Mouse (Mus musculus) kidney, embryonic 15.5 days (tissue): ENCODE measurements around the gene Cdh4. TPM values are rescaled to one million over a fixed set of nuclear protein-coding genes. Genes with fewer than 3 reads are reported as not detected.
A peak's percentile ranks its signal among the peaks of the same experiment; 100 is the strongest.

Experiments
- ATAC-seq: fragments of 200-750 bp; cut with Nextera tagmentation; replicated peaks from 2 replicates; pipeline ENCODE4 v1.8.0; 2017; ENCODE audit warnings: moderate TSS enrichment; ENCODE audit not compliant: low FRiP score
- H3K27ac ChIP-seq: fragments of 300-500 bp; sonication (generic); 2 replicates; pipeline ENCODE4 v1.5.1; 2015; ENCODE audit warnings: mild to moderate bottlenecking, inconsistent platforms
- H3K27me3 ChIP-seq: fragments of 300-500 bp; sonication (generic); 2 replicates; pipeline ENCODE4 v1.6.1; 2015; ENCODE audit warnings: inconsistent platforms
- H3K36me3 ChIP-seq: fragments of 300-500 bp; sonication (generic); 2 replicates; pipeline ENCODE4 v1.6.1; 2015; ENCODE audit warnings: inconsistent platforms
- H3K4me1 ChIP-seq: fragments of 300-500 bp; sonication (generic); 2 replicates; pipeline ENCODE4 v1.6.1; 2015; ENCODE audit warnings: inconsistent platforms
- H3K4me2 ChIP-seq: fragments of 300-500 bp; sonication (generic); 2 replicates; pipeline ENCODE4 v1.6.1; 2015; ENCODE audit warnings: moderate library complexity, mild to moderate bottlenecking, inconsistent platforms
- H3K4me3 ChIP-seq: fragments of 300-500 bp; sonication (generic); replicated peaks from 2 replicates; pipeline ENCODE4 v1.5.1; 2015; ENCODE audit warnings: mild to moderate bottlenecking, inconsistent platforms
- H3K9ac ChIP-seq: fragments of 300-500 bp; sonication (generic); 2 replicates; pipeline ENCODE4 v1.6.1; 2015; ENCODE audit warnings: mild to moderate bottlenecking, inconsistent platforms
- H3K9me3 ChIP-seq: fragments of 300-500 bp; sonication (generic); replicated peaks from 2 replicates; pipeline ENCODE4 v1.6.1; 2016; ENCODE audit warnings: inconsistent platforms
- WGBS: fragments of 180-500 bp; shearing (Covaris S2); methylation state at CpG from one replicate; pipeline ENCODE4 v1.1.7; 2015; ENCODE audit warnings: mixed read lengths; 5-methylcytosine and 5-hydroxymethylcytosine counted together
- polyA plus RNA-seq: library from polyadenylated mRNA; unstranded; fragments of >200 nt; fragmentation: Nextera tagmentation; extraction: Ambion mirVana; gene quantifications from 2 replicates; pipeline ENCODE4 v1.2.1, GENCODE M21; 2015

Cdh4 gene
- polyA plus RNA-seq, 1 experiment from 2014 or later = 23.2 TPM

GRCm38 (mm10) chr2:179723401-179723800 lies 281.2 kb downstream of the Cdh4 start:
- no peak overlapping the region for H3K9ac ChIP-seq
- no peak overlapping the region for H3K27ac ChIP-seq
- no peaks in the 10 kb centered on the region for H3K36me3 ChIP-seq
- no peaks in the 10 kb centered on the region for H3K27me3 ChIP-seq
- H3K4me1 ChIP-seq = peaks cover 10% of the 10 kb centered on the region
- H3K9me3 ChIP-seq = no peaks in the 10 kb centered on the region
- no peak overlapping the region for H3K4me3 ChIP-seq
- no peak overlapping the region for H3K4me2 ChIP-seq
- no peak for ATAC-seq
- 83% methylated on average over 8 of the region's 8 CpGs for WGBS

GRCm38 (mm10) chr2:179729002-179729401 lies 286.8 kb downstream of the Cdh4 start:
- Histone ChIP-seq H3K9me3 (no peaks in the 10 kb centered on the region), H3K9ac (no peak overlapping the region), H3K4me2 (no peak overlapping the region), H3K4me1 (no peaks in the 10 kb centered on the region), H3K4me3 (no peak overlapping the region), H3K36me3 (no peaks in the 10 kb centered on the region), H3K27ac (no peak overlapping the region), H3K27me3 (no peaks in the 10 kb centered on the region)
- no peak for ATAC-seq
- 57% methylated on average over 8 of the region's 8 CpGs for WGBS

- Histone ChIP-seq H3K27me3 (no peaks in the 10 kb centered on the region), H3K4me3 (no peak overlapping the region), H3K9ac (no peak overlapping the region), H3K4me1 (no peaks in the 10 kb centered on the region), H3K36me3 (no peaks in the 10 kb centered on the region), H3K9me3 (no peaks in the 10 kb centered on the region), H3K27ac (no peak overlapping the region), H3K4me2 (no peak overlapping the region)
- 69% methylated on average over 4 of the region's 4 CpGs for WGBS
- 0 out of 2 replicates have a peak, but pooled peaks have one; percentile 16 for ATAC-seq
Observed at GRCm38 (mm10) chr2:179729802-179730201, 287.6 kb downstream of the Cdh4 start.

GRCm38 (mm10) chr2:179733141-179733831 lies 291.1 kb downstream of the Cdh4 start:
- ATAC-seq = no peak
- H3K9me3 ChIP-seq = no peaks in the 10 kb centered on the region
- no peak overlapping the region for H3K4me2 ChIP-seq
- H3K36me3 ChIP-seq = no peaks in the 10 kb centered on the region
- peaks cover 7% of the 10 kb centered on the region; the same call in 1 of the 2 replicates for H3K4me1 ChIP-seq
- H3K4me3 ChIP-seq = no peak overlapping the region
- 43% methylated on average over 16 of the region's 16 CpGs for WGBS
- no peaks in the 10 kb centered on the region for H3K27me3 ChIP-seq
- H3K27ac ChIP-seq = no peak overlapping the region
- no peak overlapping the region for H3K9ac ChIP-seq

GRCm38 (mm10) chr2:179742419-179742818 lies 300.2 kb downstream of the Cdh4 start:
- H3K27ac ChIP-seq = no peak overlapping the region
- no peaks in the 10 kb centered on the region for H3K27me3 ChIP-seq
- no peaks in the 10 kb centered on the region for H3K36me3 ChIP-seq
- 0 out of 2 replicates have a peak, but pooled peaks have one; percentile 18 for ATAC-seq
- H3K4me2 ChIP-seq = no peak overlapping the region
- H3K4me3 ChIP-seq = no peak overlapping the region
- H3K9me3 ChIP-seq = no peaks in the 10 kb centered on the region
- WGBS = 83% methylated on average over 1 of the region's 1 CpGs
- H3K9ac ChIP-seq = no peak overlapping the region
- no peaks in the 10 kb centered on the region for H3K4me1 ChIP-seq

- 71% methylated on average over 6 of the region's 6 CpGs for WGBS
- no peak for ATAC-seq
- H3K27ac ChIP-seq = no peak overlapping the region
- H3K9me3 ChIP-seq = no peaks in the 10 kb centered on the region
- no peak overlapping the region for H3K9ac ChIP-seq
- no peak overlapping the region for H3K4me3 ChIP-seq
- H3K4me2 ChIP-seq = no peak overlapping the region
- no peaks in the 10 kb centered on the region for H3K36me3 ChIP-seq
- no peaks in the 10 kb centered on the region for H3K4me1 ChIP-seq
- H3K27me3 ChIP-seq = no peaks in the 10 kb centered on the region
Observed at GRCm38 (mm10) chr2:179742828-179743227, 300.6 kb downstream of the Cdh4 start.

- H3K9me3 ChIP-seq = no peaks in the 10 kb centered on the region
- whole genome bisulfite sequencing = 63% methylated on average over 7 of the region's 7 CpGs
- no peak overlapping the region for H3K4me3 ChIP-seq
- no peak for ATAC-seq
- H3K27ac ChIP-seq = no peak overlapping the region
- H3K9ac ChIP-seq = no peak overlapping the region
- no peaks in the 10 kb centered on the region for H3K36me3 ChIP-seq
- H3K4me2 ChIP-seq = no peak overlapping the region
- H3K4me1 ChIP-seq = no peaks in the 10 kb centered on the region
- H3K27me3 ChIP-seq = no peaks in the 10 kb centered on the region
Observed at GRCm38 (mm10) chr2:179746491-179746890, 304.3 kb downstream of the Cdh4 start.

GRCm38 (mm10) chr2:179749399-179749798 lies 307.2 kb downstream of the Cdh4 start:
- 65% methylated on average over 3 of the region's 3 CpGs for WGBS
- ATAC-seq = no peak
- H3K27ac ChIP-seq = no peak overlapping the region
- H3K9ac ChIP-seq = no peak overlapping the region
- H3K4me3 ChIP-seq = no peak overlapping the region
- no peaks in the 10 kb centered on the region for H3K27me3 ChIP-seq
- H3K4me1 ChIP-seq = no peaks in the 10 kb centered on the region
- H3K36me3 ChIP-seq = no peaks in the 10 kb centered on the region
- H3K9me3 ChIP-seq = no peaks in the 10 kb centered on the region
- no peak overlapping the region for H3K4me2 ChIP-seq

GRCm38 (mm10) chr2:179753811-179754210 lies 311.6 kb downstream of the Cdh4 start:
- Histone ChIP-seq H3K4me2 (no peak overlapping the region), H3K9me3 (no peaks in the 10 kb centered on the region), H3K36me3 (no peaks in the 10 kb centered on the region), H3K9ac (no peak overlapping the region), H3K4me3 (no peak overlapping the region), H3K27ac (no peak overlapping the region), H3K4me1 (0 out of 2 replicates have a peak, but pooled peaks cover 3% of the 10 kb centered on the region), H3K27me3 (no peaks in the 10 kb centered on the region)
- 86% methylated on average over 9 of the region's 9 CpGs for WGBS
- no peak for ATAC-seq

GRCm38 (mm10) chr2:179754776-179755175 lies 312.5 kb downstream of the Cdh4 start:
- H3K4me1 ChIP-seq = 0 out of 2 replicates have a peak, but pooled peaks cover 3% of the 10 kb centered on the region
- ATAC-seq = no peak
- no peaks in the 10 kb centered on the region for H3K9me3 ChIP-seq
- H3K27me3 ChIP-seq = no peaks in the 10 kb centered on the region
- WGBS = 74% methylated on average over 11 of the region's 11 CpGs
- no peak overlapping the region for H3K27ac ChIP-seq
- no peak overlapping the region for H3K4me2 ChIP-seq
- H3K4me3 ChIP-seq = no peak overlapping the region
- no peak overlapping the region for H3K9ac ChIP-seq
- H3K36me3 ChIP-seq = no peaks in the 10 kb centered on the region

- Histone ChIP-seq H3K9me3 (no peaks in the 10 kb centered on the region), H3K9ac (no peak overlapping the region), H3K4me3 (no peak overlapping the region), H3K4me1 (peaks cover 15% of the 10 kb centered on the region), H3K4me2 (no peak overlapping the region), H3K36me3 (no peaks in the 10 kb centered on the region), H3K27me3 (no peaks in the 10 kb centered on the region), H3K27ac (no peak overlapping the region)
- WGBS = 55% methylated on average over 9 of the region's 9 CpGs
- ATAC-seq = no peak
Observed at GRCm38 (mm10) chr2:179761718-179762441, 319.6 kb downstream of the Cdh4 start.

- whole genome bisulfite sequencing = 66% methylated on average over 13 of the region's 13 CpGs
- Histone ChIP-seq H3K27me3 (0 out of 2 replicates have a peak, but pooled peaks cover 5% of the 10 kb centered on the region), H3K9me3 (no peaks in the 10 kb centered on the region), H3K36me3 (no peaks in the 10 kb centered on the region), H3K4me2 (no peak overlapping the region), H3K4me1 (peaks cover 23% of the 10 kb centered on the region), H3K27ac (no peak overlapping the region), H3K4me3 (no peak overlapping the region), H3K9ac (no peak overlapping the region)
- ATAC-seq = no peak
Observed at GRCm38 (mm10) chr2:179762521-179763305, 320.5 kb downstream of the Cdh4 start.
